Mouse (Mus musculus): ENCODE measurements around the gene March10.

DNA sequence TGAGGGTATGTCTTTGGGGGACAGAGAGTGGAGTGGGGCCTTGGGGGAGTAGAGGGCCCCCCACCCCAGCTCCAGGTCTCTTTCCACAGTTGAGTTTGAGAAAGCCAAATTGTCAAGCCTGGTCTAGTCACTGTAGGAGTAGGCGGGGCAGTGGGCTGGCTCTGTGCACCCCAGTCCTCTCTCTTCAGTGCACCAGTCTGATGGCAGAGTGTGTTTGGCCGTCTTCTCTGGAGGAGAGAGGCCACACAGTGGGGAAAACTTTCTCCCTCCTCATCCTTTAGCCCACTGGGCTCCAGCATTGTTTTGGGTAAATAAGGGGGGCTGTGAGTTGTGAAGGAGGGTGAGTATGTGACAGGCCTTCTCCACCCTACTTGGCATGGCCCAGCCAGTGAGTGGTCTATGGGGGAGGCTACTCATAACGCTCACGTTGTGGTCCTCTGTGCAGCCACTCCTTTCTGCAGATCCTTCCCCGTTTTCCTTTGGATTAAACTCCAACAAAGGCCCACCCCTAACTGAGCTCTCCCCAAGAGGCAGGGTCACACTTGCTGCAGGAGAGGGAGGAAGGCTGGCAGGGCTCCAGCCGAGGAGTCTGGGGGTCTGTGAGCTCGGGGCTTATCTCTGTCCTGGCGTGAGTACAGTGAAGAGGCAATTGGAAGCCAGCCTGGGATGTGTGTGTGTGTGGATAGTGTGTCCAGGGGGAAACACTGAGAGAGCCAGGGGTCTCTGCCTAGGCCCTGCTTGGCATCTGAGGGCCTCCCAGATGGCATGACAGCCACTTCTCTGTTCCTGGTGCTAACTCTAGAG lies 122.5 kb downstream of the March10 start:
- no peak for TF ChIP-seq ZC3H11A (IDR thresholded peaks at IDR 0.05; ENCODE audit: borderline replicate concordance, low read depth, low read length)
- no peak for TF ChIP-seq ZNF384 (IDR thresholded peaks at IDR 0.05; ENCODE audit: low read depth, low read length)

Data from ES-E14 (cell line).